Mouse (Mus musculus): ENCODE results near the gene Setd1a. TPM values are rescaled to one million over a fixed set of nuclear protein-coding genes. Genes with fewer than 3 reads are reported as not detected.
"Not testable (repeated sequence)": the region's sequence is repeated elsewhere in the genome, so short reads cannot be mapped to it uniquely, and the experiment has no call there.

Setd1a gene
- 10 to 100 TPM; 22.2 to 24.0 TPM for total RNA-seq (2021)

DNA sequence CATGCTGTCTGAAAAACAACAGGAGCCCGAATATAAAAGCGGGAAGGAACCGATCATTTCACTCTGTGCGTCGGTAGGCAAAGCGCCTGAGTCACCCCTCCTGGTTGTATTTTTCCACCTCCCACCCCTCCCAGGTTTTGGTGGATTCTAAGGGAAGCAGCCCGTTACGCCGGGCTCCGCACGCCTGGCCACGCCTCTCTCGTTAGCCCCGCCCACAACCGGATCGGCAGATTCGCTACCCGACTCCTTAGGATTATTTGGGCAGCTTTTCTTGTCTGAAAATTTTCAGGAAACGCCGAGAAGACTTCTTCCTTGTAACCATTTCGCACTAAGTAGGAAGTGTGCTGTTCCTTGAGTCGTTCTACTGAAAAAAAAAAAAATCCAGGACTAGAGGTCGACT, at the start of gene Setd1a:
Gene Setd1a, plus strand, starts transcription at position 245 of the 400 bp plus-strand sequence.
- intact Hi-C loops (cut with DNase I), result loop anchor here (5.0 kb wide), 1 partner anchor 101 kb away; the partner anchor contains the start of genes Zfp646 and Zfp668

DNA sequence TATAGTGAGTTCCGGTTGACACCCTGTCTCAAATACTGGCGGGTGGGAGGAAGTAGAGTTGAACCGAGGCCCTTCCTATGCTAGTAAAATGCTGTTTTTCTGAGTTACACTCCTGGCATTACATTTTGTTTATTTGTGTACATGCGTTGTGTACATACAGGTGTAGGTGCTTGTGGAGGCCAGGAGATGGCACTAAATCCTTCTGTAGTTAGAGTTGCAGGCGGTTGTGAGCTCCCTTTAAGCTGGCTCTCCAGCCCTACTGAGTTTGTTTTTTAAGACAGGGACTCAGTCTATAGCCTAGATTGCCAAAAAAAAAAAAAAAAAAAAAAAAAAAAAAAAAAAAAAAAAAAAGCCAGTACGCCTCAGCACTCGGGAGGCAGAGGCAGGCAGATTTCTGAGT, 48.6 kb upstream of the Setd1a start:
- intact Hi-C loops (cut with DNase I), result no loop called here
- no peak for DNase-seq

More for the DNA sequence above, at the start of gene Setd1a:
- DNase-seq, result peak; percentile 91 to 93

DNA sequence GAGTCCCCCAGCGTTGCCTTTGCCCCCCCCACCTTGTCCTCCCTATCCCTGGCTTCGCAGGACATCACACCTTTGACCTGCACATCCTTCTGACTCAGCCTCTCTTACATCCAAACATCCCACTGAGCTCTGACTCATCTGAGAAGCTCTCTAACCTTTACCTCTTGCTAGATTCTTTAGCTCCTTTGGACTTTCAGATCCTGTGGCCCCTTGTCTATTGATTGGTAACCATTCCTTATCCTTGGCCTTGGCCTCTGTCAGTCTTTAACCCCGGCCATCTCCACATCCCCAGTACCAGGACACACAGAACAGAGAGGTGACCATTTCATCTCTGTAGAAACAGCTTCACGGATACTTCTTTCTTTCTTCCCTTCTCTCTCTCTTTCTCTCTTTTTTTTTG, 46.3 kb upstream of the Setd1a start:
- no peak for DNase-seq
- intact Hi-C loops (cut with DNase I), result no loop called here

DNA sequence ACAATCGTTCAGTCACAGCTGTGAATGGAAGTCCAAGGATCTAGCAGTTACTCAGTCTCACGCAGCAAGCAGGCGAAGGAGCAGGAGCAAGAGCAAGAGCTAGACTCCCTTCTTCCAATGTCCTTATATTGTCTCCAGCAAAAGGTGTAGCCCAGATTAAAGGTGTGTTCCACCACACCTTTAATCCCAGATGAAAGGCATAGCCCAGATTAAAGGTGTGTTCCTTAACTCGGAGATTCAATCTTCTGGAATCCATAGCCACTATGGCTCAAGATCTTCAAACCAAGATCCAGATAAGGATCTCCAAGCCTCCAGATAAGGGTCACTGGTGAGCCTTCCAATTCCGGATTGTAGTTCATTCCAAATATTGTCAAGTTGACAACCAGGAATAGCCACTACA, 44.4 kb upstream of the Setd1a start, which contains the start of gene Ctf2:
Gene Ctf2, minus strand, starts transcription at position 101 of the 400 bp plus-strand sequence.
- intact Hi-C loops (cut with DNase I); DNase-seq: not testable (repeated sequence)

DNA sequence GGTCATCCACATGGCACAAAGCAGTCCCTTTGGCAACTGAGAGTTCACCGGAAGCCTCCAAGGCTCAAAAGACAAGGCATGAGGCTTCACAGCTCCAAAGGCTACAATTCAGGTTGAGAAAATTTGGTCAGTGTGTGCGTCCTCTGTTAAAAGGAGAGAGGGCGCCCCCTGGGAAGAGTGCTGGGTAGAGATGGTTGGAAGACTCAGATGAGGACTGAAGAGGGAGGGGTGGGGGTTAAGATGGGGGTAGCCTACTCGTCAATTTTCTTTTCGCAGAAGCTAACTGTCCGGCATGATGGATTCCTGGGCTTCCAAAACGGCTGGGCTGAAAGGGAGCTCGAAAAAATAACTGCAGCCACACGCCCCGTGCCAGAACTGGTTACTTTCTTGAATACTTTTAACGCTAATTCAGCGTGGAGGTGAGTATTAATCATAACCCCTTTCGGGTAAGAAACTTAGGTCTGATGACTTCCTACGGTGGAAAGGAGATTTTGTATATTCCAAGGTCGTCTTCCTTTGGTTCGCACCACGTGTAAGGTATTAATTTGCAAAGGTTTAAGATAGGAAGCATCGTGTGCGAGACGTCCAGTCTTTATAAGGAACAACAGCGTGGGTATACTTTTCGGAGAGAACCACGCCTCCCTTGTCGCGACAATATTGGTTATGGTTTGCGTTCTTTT, 32.0 kb upstream of the Setd1a start, which contains the start of gene Fbxl19:
Gene Fbxl19, plus strand, starts transcription at position 178 of the 680 bp plus-strand sequence.
- peak; percentile 63 to 66 for DNase-seq

DNA sequence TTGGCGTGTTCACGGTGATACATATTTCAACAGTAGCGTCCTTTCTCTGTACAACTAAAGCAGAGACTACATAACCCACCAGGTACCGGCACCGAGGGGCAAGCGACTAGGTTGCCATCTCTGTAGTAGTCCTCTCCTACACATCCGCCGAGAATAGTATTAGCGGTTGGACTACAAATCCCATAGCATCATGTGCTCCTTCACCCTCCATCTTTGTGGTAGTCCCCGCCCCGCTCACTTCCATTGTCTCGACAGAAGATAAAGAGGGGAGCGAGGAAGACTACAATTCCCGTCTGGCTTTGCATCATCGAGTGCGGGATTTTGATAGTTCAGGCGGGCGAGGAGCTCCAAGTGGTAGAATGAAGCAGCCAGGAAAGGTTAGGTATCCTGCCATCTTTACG, 31.2 kb upstream of the Setd1a start:
- peak; percentile 82 to 89 for DNase-seq
- intact Hi-C loops (cut with DNase I), result no loop called here

More for the DNA sequence above, 32.0 kb upstream of the Setd1a start, which contains the start of gene Fbxl19:
- intact Hi-C loops (cut with DNase I), result loop anchor here (1.0 kb wide), 2 partner anchors 25 to 69 kb away; no protein-coding TSS in a partner anchor

DNA sequence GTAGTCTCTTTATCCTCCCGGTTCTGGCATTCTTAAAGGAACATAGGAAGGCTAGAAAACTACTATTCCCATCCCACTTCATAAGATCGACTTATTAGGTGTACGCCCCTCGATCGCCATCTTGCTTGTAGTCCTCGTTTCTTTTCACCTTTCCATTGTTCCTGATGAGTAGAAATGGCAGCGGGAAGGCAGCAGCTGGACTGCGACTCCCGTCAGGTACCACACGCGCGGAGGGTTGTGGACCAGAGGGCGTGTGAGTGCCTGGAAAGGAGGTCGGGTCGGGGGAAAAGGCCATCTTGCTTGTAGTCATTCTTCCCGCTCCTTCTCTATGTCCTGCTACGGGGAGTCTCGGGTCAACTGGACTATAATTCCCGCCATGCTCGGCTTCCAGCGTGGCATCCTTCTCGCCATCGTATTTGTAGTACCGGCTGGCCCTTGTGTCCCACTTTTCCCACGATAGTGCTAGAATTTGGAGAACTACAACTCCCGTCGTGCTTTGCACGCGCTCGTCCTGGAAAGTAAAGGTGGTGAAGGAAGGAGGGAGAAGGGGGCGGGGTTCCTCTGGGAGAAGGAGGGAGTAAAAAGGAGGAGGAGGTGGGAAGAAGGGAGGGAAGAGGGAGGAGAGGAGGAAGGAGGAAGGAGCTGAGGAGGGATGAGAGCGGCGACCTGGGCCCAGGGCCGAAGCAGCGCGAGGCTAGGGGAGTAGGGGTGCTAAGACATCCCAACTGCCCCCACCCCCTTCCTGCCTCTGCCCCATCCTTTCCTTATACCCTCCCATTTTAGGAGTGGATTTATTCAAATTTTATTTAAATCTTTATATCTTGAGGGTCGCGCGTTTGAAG, 30.6 kb upstream of the Setd1a start:
- intact Hi-C loops (cut with DNase I), result no loop called here
- peak; percentile 89 to 90 for DNase-seq

DNA sequence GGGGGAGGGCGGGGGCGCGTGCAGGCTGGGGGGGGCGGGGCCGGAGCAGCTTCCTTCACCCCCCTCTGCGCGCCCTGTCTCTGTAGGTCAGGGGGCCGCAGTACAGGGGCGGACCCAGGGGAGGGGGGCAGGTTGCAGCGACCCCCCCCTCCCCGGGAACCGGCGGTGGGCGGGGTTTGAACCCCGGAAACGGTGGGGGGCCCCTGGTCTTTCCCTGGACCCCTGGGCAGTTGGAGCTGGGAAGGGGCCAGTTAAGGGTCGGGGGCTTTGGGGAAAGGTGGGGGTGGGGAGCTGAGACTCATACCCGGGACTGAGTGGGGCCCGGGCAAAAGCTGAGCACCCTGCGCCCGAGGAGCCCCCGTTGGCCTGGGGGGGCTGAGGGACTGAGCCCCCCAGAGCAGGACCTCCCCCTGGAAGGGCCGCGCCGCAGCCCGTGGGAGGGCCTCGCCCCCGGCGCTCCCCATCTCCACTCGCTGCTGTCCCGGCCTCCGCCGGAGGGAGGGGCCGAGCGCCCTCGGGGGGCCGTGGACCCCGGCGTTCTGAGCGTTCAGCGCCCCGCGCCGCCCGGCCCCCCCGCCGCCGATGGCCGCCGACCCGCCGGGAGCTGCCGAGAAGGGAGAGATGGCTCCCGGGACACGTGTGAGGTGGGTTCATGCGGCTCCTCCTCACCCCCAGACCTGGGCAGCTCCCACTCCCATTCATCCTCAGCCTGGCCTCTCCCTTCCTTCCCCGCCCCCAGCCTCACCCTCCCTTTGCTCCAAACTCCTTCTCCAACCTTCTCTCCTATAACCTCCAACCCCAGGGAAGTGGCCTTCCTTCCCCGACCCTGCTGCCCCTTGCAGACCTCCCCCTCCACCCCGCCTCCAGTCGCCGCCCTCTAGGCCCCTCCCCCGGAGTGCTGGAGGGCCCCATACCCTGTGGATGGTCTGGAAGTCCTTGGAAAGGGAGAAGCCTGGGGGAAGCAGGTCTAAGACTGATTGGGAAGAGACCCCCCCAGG, 29.7 kb upstream of the Setd1a start:
- intact Hi-C loops (cut with DNase I), result no loop called here
- no peak for DNase-seq

DNA sequence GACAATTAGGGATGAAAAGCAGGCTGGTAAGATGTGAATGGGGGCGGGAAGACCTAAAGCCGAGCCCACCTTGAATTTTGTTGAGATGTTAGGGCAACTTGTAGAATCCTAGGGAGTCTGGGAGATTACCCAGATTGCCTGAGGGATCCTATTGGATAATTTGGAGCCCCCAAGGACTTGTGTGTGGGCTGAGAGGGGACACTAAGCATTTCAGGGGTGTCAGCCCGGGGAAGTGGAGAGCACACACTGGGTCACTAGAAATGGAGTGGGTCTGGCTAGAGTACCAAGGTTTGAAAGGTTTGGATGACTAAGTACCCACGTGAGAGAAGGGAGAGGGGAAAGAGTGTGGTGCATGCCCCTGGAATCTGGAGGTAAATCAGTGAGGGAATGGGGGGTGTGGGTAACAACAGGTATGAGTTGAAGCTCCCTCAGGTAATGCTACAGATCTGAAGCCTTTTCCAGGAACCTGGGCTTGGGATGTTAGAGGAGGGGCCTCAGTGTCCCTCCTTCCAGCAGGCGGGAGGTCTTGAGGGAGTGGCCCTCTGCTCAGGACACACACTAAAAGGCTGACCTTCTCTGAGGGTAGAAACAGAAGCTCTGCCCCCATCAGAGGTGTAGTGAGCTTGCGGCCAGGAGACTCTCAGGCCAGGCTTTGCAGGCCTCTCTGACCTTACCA, 28.8 kb upstream of the Setd1a start:
- no peak for DNase-seq
- intact Hi-C loops (cut with DNase I), result no loop called here

DNA sequence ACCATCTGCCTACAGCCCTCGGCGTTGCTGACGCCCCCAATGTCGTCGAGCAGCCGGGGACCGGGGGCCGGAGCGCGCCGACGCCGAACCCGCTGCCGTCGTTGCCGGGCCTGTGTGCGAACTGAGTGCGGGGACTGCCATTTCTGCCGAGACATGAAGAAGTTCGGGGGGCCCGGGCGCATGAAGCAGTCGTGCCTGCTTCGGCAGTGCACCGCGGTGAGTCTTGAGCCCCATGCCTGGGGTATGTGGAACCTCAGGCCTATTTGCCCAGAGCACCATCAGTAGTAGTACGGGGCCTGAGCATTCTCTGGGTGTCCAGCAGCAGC, 28.3 kb upstream of the Setd1a start:
- intact Hi-C loops (cut with DNase I), result no loop called here
- DNase-seq, result no peak

DNA sequence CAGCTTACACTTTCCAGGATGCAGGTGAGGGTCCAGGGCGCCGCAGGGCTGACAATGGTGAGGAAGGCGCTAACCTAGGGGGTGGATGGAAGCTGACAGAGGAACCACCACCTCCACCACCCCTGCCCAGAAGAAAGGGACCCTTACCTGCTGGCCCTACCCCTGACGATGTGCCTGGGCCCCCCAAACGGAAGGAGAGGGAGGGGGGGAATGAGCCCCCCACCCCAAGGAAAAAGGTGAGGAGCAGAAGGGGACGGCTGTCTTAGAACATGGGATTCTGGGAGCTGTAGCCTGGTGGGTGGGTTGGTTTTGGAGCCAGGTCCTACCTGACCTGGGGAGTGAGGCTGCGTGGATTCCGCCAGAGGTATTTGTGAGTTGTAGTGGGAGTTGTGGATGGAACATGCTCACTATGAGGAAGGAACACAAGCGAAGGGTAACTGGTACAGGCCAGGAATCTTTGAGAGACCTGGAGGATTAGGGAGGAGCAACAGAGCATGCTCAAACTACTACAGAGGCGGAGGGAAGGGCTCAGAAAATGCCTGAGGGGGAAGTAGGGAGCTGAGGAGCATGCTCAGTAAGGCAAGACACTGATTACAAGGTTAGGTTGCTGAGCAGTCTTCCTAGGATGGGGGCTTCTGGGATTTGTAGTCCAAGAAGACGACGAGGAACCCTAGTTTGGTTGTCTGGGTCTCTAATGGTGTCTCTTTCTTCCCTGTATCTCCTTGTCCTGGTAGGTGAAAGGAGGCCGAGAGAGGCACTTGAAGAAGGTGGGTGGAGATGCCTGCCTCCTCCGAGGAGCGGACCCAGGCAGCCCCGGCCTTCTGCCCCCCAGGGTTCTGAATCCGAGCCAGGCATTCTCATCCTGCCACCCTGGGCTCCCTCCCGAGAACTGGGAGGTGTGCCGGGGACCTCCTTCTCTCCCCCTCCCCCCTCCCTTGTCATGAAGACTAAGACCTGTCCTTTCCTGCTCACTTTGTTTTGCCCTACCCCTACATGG, 26.0 kb upstream of the Setd1a start:
- intact Hi-C loops (cut with DNase I), result no loop called here
- no peak for DNase-seq

DNA sequence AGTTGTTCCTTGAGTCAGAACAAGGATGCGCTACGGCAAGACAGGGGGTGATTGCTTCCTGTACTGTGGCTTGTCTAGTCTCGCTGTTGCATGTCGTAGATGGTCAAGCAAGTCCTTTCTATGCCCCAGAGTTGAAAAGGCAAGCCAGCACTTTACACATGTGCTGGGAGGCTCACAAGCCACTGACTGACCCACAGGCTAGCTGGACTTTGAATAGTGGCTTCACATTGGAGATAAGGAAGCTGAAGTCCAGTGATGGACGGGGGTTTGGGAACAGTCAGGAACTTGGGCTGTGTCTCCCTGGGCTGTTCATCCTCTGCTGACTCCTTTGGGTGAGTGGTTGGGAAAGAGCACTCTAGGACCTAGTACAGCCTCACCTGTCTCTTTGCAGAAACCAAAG, 24.9 kb upstream of the Setd1a start:
- no peak for DNase-seq
- intact Hi-C loops (cut with DNase I), result no loop called here

DNA sequence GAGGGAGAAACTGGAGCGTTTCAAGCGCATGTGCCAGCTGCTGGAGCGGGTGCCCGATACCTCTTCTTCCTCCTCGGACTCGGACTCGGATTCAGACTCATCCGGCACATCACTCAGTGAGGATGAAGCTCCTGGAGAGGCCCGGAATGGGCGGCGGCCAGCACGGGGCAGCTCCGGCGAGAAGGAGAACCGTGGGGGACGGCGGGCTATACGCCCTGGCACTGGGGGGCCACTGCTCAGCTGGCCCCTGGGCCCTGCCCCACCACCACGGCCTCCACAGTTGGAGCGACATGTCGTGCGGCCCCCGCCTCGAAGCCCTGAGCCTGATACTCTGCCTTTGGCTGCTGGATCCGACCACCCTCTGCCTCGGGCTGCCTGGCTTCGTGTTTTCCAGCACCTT, 24.4 kb upstream of the Setd1a start:
- DNase-seq, result no peak
- intact Hi-C loops (cut with DNase I), result no loop called here

DNA sequence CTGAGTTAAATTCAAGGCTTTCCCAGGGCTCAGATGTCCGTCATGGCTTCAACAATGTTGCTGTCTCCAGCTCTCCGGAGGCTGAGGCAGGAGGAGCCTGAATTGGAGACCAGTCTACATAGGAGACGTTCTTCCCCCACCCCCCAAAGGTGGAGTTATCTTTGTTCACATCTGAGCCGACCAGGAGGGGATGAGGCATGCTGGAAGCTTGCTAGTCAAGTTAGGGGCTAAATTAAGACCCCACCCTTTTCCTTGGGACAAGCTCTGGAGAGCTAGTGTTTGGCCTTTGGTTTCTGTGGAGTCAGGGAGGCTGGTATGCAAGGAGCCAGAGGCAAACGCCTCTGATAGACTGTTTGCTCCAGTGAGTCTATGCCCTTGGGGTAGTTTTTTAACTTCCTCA, 23.3 kb upstream of the Setd1a start:
- intact Hi-C loops (cut with DNase I), result no loop called here
- no peak for DNase-seq

DNA sequence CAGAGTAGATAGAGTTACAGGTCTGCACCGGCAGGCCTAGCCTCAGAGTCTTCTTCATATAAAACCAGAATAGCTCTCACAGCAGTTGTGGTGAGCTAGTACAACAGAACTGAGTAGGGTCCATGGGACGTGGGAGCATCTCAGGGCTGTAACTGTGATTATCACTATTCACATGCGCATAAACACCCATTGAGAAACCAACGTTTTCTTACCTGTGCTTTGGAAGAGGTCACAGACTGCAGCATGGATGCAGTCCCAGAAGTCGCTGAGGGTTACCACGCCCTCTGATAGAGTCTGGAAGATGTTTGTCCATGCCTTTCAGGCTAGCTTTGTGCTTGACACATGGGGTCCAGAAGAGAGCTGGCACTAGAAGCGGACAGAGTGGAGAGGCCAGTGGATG, 22.7 kb upstream of the Setd1a start:
- intact Hi-C loops (cut with DNase I), result no loop called here
- no peak for DNase-seq

DNA sequence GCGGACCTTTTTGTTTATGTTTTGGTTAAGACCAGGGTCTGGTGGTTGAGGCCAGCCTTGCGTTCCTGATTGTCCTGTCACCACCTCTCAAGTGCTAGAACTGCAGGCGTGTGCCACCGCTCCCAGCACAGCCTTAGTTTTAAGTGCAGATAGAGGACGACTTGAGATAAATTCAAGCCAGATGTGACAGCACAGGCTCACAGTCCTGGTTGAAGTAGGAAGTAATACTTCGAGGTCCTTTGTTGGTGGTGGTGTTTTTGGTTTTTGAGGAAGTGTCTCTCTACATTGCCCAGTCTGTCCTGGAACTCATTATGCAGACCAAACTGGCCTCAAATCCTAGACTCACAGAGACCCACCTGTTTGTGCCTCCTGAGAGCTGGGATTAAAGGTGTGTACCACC, 16.8 kb upstream of the Setd1a start:
- DNase-seq, result no peak
- intact Hi-C loops (cut with DNase I), result loop anchor here (10.0 kb wide), 1 partner anchor 275 kb away; no protein-coding TSS in a partner anchor

DNA sequence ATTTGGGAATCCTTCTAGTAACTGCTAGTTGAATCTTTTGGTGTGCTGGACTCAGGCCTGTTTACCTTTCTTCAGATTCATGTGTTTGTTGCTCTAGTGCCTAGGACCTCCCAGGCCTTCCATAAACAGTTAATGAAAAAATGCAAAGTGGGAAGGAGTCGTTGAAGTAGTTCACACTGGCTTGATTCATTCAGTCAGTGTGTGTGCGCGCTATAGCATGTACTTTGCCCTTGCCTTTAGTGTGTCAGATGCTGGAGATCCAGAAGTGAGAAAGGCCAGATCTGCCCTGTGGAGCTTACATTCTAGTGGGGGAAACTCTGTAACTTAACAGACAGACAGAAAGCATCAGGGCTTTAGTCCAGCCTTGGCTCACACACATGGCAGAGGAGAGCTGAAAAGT, 16.0 kb upstream of the Setd1a start:
- intact Hi-C loops (cut with DNase I), result loop anchor here (10.0 kb wide), 1 partner anchor 276 kb away; no protein-coding TSS in a partner anchor
- DNase-seq, result no peak

DNA sequence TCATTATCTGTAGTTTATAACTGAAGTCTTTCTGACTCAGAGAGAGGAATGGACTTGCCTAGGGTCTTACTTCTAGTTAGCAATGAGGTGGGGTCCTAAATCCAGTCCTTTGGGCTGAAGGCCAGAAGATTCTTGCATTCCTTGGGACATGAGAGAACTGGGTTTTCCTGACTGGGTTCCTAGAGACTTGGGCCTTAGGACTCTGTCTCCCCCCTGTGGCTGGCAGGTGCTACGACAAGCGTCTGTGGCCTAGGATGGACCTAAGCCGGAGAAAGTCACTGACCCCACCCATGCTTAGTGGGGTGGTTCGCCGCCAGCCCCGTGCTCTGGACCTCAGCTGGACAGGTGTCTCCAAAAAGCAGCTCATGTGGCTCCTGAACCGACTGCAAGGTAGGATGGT, 15.4 kb upstream of the Setd1a start:
- intact Hi-C loops (cut with DNase I), result loop anchor here (1.0 to 10.0 kb wide), 2 partner anchors 86 to 276 kb away; no protein-coding TSS in a partner anchor
- DNase-seq, result peak; percentile 79 to 81

Data from heart, postnatal 36 days (tissue).